Mouse (Mus musculus) heart, postnatal 0 days (tissue): ENCODE measurements around the gene Mcts2.

Experiments used
- CTCF ChIP-seq: IDR thresholded peaks from 2 replicates; pipeline ENCODE4 v1.5.1; 2016; ENCODE audit warnings: antibody characterized with exemption, control low read depth, low read depth
- EP300 ChIP-seq: IDR thresholded peaks from 2 replicates; pipeline ENCODE4 v1.6.1; 2016; ENCODE audit warnings: antibody characterized with exemption, low read depth

- no peak for TF ChIP-seq CTCF
- TF ChIP-seq EP300 = peak; percentile 85
Observed at GRCm38 (mm10) chr2:152727795-152728510, 41.1 kb downstream of the Mcts2 start.
